Mouse (Mus musculus): ENCODE results near the gene Mtfp1.
"Not testable (repeated sequence)": the region's sequence is repeated elsewhere in the genome, so short reads cannot be mapped to it uniquely, and the experiment has no call there.

Gene Mtfp1

GRCm38 (mm10) chr11:4095171-4096053 lies at the start of gene Mtfp1:
Gene Mtfp1 (minus strand): TSS chr11:4095445.
- peak; percentile 26 to 50 for DNase-seq (ENCODE audit: low spot score in 2 of 2)

- DNase-seq (ENCODE audit: low spot score in 2 of 2): no peak
Observed at GRCm38 (mm10) chr11:4143281-4144062, 48.2 kb upstream of the Mtfp1 start.

- DNase-seq (ENCODE audit: low spot score in 2 of 2): no peak
Observed at GRCm38 (mm10) chr11:4142352-4142751, 47.1 kb upstream of the Mtfp1 start.

- DNase-seq (ENCODE audit: low spot score in 2 of 2): no peak
Observed at GRCm38 (mm10) chr11:4141505-4141904, 46.3 kb upstream of the Mtfp1 start.

- DNase-seq (ENCODE audit: low spot score in 2 of 2): no peak
Observed at GRCm38 (mm10) chr11:4138964-4139363, 43.7 kb upstream of the Mtfp1 start.

GRCm38 (mm10) chr11:4134986-4135935 lies 40.0 kb upstream of the Mtfp1 start, which contains the start of gene Rnf215:
Gene Rnf215 (plus strand): TSS chr11:4135202.
- peak; percentile 75 to 87 for DNase-seq (ENCODE audit: low spot score in 2 of 2)

GRCm38 (mm10) chr11:4134400-4134799 lies 39.2 kb upstream of the Mtfp1 start:
- no peak for DNase-seq (ENCODE audit: low spot score in 2 of 2)

- DNase-seq (ENCODE audit: low spot score in 2 of 2): no peak
Observed at GRCm38 (mm10) chr11:4133450-4133849, 38.2 kb upstream of the Mtfp1 start.

- DNase-seq (ENCODE audit: low spot score in 2 of 2): not testable (repeated sequence)
Observed at GRCm38 (mm10) chr11:4128461-4128860, 33.2 kb upstream of the Mtfp1 start.

GRCm38 (mm10) chr11:4127059-4127458 lies 31.8 kb upstream of the Mtfp1 start:
- DNase-seq (ENCODE audit: low spot score in 2 of 2): no peak

GRCm38 (mm10) chr11:4123922-4124321 lies 28.7 kb upstream of the Mtfp1 start:
- DNase-seq (ENCODE audit: low spot score in 2 of 2): peak in 1 of 2 experiments; percentile 19

GRCm38 (mm10) chr11:4122742-4123579 lies 27.7 kb upstream of the Mtfp1 start, which contains the start of gene Sec14l2:
Gene Sec14l2 (minus strand): TSS chr11:4123415.
- no peak for DNase-seq (ENCODE audit: low spot score in 2 of 2)

- DNase-seq (ENCODE audit: low spot score in 2 of 2): no peak
Observed at GRCm38 (mm10) chr11:4122226-4122625, 27.0 kb upstream of the Mtfp1 start.

- no peak for DNase-seq (ENCODE audit: low spot score in 2 of 2)
Observed at GRCm38 (mm10) chr11:4121691-4122090, 26.4 kb upstream of the Mtfp1 start.

- DNase-seq (ENCODE audit: low spot score in 2 of 2): no peak
Observed at GRCm38 (mm10) chr11:4119635-4120034, 24.4 kb upstream of the Mtfp1 start.

- DNase-seq (ENCODE audit: low spot score in 2 of 2): peak; percentile 67 to 81
Observed at GRCm38 (mm10) chr11:4118081-4118921, 23.1 kb upstream of the Mtfp1 start.

GRCm38 (mm10) chr11:4117372-4118071 lies 22.3 kb upstream of the Mtfp1 start:
- DNase-seq (ENCODE audit: low spot score in 2 of 2): no peak

- no peak for DNase-seq (ENCODE audit: low spot score in 2 of 2)
Observed at GRCm38 (mm10) chr11:4116458-4117141, 21.4 kb upstream of the Mtfp1 start.

Data from urinary bladder, adult 18-20 months (tissue).